Mouse (Mus musculus) regulatory T cell (primary cell): Measurements from ENCODE around the gene Mob3b.

Experiments
- in situ Hi-C: fragments of 300-600 bp; cut with MboI, MseI; formaldehyde crosslinking; loops from one replicate; pipeline ENCODE4 v1.15.1; 2025; ENCODE audit warnings: high pct_unique_total_duplicates

Mob3b gene

DNA sequence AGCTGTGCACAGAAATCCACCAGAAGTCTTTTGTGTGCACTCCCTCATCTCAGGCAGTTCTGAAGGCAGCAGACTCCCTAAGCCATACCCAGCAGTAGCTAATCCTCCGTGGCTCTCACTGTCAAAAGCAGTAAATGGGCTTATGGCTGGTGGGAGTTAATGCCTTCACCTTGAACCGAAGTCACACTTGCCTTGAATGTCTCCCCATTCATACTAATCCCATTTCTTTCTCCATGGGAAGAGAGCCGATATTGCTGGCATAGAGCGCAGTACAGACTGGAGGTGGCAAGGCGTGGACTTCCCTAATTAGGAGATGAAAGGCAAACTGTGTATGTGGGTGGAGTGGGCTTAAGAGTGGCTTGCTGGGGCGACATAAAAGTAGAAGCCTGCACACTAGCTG is 41.4 kb downstream of the Mob3b start:
- in situ Hi-C loops, result no loop called here

DNA sequence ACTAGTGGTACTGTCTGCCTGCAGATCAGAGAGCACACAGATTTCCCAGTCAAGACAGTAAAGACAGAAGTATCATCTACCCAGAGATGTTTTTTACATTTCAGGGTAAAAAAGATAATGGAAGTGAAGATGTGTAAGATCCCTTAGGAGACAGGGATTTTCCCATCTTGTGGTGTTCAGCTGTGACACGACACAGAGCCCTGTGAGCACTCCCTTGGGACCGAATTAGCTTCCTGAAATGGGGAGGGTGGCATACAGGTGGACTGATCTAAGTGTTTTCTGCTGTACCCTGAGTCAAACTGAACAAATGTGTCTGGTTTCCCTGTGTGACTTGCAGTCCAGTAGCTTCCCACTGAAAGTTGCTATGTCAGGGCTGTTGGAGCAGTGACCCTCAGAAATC is 42.3 kb downstream of the Mob3b start:
- in situ Hi-C loops, result no loop called here

DNA sequence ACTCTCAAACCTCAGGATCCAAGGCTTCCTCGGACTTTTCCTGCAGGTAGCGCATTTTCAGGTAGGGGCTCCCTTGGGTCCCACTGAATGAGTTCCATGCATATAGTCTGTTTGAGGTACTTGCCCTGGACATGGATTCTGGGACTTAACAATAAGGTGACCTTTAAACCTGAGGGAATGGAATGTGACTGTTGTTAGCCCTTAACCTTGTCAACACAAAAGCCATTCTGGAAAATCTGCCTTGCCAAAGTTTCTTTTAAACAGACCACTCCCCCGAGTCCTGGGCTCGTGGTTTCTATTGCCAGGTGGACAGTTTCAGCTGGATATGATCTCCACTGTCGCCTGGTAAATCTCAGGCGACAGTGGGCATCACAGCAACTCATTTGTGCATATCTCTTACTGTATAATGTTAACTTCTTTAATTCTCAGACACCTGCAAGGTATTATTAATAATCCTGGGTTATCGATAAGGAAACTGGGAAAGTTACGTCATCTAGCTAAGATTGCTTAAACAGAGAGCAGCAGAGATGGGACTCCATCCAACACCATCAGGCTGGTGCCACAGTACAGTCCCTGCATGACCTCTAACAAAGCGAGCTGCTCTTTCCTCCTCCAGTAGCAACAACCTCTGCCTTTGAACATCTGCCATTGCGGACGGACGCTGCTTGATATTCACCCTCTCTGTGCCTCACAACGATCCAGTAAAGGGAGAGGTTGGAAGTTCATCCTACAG is 43.6 kb downstream of the Mob3b start:
- in situ Hi-C loops, result no loop called here

DNA sequence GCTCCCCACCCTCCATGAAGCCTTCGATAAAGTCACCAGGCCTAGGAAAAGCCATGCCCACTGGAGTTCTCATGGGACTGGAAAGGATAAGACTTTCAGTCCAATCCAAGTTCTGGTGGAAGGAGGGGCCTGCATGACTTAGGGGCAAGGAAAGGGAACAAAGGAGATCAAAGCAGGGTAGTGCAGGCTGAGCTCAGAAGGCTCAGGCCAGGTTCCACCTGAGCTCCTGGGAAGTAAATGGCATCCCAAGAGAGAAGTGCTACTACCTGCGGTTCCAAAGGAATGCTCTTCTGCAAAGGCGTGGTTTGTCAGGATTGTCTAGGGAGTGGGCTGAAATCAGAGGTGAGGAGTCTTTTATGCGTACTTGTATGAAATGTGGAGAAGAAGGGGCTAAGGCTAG is 44.8 kb downstream of the Mob3b start:
- in situ Hi-C loops, result no loop called here

DNA sequence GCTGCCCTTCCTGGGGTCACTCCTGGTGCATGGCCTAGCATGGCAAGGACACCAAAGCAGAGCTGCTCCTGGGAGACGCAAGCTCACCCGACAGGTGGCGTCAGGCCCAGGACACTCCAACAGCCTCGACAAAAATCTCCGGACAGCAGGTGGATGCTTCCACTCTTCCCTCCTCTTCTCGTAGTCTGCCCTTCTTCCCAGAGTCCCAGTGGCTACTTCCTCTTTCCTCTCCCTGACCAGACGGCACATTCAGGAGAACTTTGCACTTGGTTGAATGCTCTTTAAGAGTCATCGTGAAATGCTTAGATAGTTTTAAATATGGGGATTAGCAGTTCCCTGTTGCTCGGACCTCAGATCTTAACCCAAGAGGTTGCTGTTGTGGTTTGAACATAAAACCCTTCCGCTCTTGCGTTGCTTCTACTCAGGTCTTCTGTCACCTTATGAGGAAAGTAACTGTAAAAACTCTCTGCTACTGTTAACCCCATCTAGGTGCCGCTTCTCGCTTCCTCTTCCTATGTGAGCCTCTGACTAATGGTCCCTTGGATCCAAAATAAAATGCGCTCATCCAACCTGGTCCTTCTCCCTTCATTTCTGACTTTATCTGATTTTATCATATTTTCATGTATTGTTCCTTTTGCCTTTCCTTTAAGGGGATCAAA is 52.0 kb downstream of the Mob3b start:
- in situ Hi-C loops, result no loop called here

DNA sequence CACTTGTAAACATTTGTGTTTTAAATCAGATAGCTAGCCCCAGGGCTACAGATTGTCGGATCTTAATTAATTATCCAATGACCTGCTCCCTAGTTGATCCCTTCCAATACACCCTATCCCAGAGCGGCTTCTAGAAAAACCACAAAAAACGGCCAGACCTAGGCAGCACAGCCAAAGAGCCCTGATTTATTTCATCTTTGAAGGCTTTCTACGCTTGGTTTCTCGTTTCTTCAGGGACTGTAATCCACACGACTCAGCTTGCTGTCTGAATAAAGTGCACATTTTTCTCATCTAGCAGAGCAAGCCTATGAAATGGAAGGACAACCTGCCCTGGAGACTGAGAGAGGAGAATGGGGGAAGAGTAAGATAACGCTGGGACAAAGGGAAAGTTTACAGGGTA is 56.1 kb downstream of the Mob3b start:
- in situ Hi-C loops, result no loop called here

DNA sequence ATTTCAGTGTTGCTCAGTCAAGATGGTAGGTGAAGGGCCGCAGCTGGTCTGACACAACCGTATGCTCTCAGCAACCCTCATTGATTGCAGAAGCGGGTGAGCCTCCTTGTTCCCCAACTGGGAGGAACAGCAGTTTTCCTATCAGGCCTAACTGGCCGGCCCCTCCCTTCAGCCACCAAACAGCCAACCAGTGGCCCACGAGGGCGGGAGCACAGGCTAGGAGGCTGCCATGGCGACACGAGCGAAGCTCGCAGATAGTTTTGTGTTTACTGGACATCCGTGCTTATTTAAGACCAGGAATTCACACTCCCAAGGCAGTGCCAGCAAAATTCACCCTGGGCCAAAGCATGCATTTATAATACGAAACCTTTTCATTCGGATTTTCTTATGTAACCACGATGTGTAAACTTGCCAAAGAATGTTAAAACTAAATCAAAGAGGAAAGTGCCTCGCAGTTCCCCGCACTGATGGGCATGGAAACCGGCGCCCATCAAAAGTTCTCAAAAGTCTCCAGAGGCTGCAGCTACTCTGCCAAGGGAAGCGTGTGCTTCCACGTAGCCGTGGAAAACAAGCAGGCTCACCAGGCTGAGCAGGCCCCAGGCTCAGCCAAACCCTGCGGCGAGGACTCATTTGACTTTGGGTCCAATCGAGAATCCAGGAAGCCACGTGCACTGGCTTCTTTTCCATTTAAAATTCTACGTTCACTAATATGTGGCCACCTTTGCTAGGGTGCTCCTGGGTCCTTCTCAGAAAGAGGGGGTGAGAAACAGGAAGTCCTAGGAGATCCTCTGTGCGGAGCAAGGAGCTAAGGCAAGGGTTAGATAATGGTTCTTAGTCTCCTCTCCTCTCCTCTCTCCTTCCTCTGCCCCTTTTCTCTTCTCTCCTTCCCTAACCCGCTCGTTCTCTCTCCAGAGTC is 57.2 kb downstream of the Mob3b start:
- in situ Hi-C loops, result loop anchor here (5.0 kb wide), 1 partner anchor 57 kb away; the partner anchor contains the start of gene Mob3b

DNA sequence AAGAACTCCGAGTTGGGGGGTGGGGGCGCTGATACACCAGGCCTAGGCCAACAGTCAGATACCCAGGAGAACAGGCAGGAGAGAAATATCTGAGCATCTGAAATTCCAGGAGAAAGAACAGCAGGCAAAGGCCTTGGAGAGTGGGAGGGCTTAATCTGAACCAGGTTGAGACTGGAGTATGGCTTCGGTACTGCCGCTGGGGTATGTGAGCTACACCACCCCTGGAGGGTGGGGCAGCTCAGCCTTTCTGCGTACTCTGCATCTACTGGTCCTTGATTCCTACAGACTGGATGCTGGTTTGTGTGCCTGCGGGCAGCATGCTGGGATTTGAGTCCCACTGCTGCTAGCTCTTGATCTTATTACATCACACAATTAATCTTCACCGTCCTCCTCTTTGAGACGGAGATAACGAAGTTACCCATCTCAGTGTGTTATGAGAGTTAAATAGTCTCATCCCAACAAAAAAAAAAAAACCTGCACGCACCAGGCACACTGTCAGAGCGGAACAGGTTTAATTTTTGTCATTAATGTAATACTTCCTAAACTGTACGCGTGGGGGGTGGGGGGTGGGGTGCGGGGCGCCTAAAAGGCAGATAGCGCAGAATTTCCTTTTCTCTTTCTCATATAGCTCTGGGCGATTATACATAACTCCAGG is 57.9 kb downstream of the Mob3b start:
- in situ Hi-C loops, result loop anchor here (5.0 kb wide), 1 partner anchor 58 kb away; the partner anchor contains the start of gene Mob3b

DNA sequence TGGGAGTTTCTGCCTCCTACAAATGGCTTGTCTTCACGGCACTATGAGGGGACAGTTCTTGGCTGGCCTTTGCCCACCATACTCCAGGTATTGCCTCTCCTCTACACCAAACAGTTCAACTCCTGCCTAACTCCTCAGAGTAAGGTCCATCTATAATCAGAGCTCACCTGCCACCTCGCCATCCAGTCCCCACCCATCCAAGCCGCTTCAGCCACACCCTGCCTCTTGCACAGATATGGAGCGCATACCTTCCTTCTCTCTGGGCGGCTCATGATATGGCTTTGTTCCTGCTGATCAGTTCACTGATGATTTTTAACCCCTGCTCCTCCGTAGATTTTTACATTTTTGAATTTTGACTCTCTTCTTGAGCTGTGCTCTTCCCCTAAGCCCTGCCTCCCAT is 58.7 kb downstream of the Mob3b start:
- in situ Hi-C loops, result loop anchor here (5.0 kb wide), 1 partner anchor 59 kb away; the partner anchor contains the start of gene Mob3b

DNA sequence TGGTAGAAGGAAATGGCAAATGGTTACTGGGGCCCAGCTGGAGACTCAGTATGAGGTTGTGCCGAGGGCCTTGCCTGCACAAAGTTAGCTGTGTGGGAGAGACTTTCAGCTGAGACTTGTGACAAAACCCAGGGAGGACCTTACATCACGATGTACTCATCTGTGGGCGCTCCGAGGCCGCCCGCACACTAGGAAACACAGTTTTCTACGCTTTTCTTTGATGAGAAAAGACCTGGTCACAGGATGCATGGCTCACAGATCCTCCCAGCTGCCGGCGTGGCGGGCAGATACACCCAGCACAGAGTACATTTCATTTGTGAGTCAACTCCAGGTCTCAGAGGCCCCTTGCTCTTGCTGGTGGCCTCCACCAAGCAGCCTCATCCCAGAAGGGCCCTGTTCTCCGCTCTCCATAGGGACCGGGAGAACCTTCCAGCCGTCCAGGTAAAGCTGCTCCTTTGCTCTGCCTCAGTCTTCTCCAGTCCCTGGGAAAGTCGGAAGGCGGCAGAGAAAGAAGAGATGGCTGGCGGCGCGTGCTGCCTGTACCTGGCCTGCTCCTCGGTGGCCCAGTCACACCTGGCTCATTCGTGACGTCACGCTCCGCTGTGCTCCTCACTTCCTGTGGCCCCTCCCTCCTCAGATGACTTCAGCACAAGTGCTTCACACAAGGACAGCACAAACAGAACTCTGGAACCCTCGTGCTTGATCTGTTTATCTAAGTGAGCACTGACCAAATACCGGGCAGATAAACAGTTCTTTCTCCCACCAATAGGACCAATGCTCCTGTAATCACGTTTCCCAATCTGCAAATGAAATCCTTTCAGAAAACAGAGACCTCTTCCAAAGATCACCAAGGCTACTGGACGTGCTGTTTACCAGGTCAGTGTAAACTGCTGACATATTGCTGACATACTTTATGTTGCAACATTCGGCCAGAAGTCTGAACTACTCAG is 60.8 kb downstream of the Mob3b start:
- in situ Hi-C loops, result loop anchor here (5.0 kb wide), 1 partner anchor 61 kb away; the partner anchor contains the start of gene Mob3b

DNA sequence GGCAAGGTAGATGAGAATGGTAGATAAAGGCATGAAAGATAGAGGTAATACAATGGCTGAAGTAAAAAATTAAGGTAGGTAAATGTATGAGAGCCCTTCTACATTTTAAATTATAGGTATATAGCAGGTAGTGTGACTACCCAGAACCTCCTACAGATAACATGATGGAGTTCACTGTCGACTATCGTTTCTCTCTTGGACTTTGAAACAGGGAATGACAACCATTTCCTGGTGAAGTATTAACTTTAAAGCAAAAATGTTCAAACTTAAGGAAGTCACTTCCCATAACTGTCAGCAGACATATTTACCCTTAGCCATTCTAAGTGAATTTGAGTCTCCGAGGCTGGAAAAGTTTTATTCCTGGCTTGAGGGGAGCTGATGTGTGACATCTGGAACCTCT is 64.8 kb downstream of the Mob3b start:
- in situ Hi-C loops, result no loop called here

DNA sequence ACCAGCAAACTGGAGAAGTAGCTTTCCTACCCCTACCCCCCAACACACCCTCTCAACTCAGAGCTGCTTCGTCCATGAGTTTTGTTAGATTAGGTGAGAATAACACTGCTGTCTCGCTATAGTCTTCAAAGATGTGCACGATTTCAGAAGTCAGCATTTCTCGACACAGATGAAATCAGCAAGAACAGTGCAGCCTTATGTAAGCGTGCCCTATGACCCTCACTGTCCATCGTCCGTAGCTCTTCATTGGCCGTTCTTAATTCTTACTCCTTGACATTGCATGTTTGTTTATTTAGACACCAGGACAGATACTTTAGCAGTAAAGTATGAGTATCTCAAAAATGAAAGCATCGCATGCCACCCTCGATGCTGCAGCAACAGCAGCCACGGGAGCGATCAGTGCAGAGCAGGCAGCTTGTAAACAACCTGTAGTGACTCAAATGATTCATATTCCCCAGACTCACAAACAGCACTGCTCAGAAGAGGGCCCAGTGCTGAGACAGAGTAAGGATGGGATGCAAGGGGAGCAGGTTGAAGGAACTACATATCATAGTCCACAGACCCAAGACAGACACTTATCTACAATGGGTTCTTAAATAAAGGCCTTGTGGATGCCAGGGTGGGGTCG is 66.0 kb downstream of the Mob3b start:
- in situ Hi-C loops, result no loop called here

DNA sequence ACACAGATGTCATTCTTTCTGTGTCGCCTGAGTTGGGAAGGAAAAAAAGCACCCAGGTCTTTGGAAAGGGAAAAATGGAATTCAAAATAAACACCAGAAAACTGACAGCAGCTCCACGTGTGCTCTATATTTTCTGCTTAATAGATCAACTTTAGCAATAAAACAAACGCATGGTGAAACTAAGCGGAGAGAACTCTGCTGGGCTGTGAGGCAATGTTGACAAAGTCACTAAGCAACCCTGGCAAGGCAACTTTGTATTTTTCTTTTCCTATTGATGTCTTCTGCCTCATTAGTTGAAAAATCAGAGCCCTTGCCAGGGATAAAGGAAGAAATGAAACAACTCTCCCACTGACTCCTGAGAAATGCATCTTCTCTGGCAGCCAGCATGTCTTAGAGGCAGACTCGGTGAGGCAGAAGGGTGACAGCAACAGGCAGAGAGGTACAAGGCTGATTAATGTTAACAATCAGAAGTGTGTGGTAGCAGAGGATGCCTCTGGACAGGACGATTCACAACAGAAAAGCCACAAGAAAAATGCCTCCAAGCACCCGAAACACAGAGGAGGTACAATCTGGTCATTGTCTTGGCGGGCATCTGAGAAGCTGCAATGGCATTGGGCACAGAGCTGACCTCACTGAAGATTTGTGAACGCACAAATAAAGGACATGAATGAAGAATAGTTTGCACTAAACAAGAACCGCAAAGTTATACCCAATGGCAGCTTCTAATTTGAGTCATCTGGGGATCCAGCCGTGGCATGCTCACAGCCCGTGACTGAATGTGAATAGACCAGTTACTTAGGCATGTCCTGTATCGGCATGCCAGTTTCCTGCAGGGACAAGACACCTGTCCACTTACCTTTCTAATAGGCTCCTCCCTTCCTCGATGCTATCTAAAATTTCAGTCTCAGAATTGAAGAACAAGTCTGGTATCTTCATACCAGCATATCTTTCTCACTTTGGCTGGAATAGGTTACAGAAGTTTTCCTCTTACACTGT is 67.7 kb downstream of the Mob3b start:
- in situ Hi-C loops, result no loop called here

DNA sequence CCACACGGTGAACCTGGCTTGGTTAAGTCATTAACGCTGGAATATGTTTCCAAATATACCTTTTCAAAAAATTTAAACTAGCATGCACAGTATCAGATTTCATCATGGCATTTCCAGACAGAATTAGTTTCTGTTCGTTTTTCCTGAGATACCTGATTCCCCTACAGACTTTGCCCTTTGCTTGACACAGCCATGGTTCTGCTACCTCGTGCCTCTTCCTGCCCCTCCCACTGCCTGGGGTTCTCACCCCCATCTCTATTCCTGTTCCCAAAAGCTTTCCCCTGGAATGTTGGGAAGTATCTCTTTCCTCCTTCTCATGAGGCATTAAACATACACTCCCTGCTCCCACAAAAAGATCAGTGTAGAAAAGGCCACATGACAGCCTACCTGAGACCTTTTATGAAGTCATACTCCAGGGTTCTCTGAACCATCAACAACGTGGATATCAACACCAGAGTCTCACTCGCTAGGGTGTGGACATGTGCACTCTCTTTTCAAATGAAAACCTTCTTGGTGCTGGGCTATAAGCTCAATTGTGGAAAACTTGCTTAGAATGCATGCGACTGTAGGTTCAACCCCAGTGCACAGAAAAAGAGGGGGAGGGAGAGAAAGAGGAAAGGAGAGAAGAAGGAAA is 71.1 kb downstream of the Mob3b start:
- in situ Hi-C loops, result no loop called here

DNA sequence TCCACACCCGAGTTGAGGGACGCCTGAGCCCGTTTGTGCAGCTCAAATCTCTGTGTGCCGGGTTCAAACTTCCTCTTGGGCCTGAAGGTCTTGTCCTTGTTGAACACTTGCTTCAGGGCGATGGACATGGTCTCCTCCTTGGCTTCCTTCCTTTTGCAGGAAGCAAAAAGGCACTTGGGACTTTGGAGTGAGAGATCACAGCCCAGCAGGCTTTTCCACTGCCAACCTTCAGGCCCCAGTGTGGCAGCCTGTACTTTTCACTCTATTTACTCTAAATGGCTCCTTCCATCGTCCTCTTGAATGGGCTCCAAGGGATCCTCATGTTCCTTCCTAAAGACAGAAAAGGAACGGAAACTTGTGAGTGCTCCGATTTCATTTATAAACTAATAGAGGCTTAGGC is 73.2 kb downstream of the Mob3b start:
- in situ Hi-C loops, result no loop called here

DNA sequence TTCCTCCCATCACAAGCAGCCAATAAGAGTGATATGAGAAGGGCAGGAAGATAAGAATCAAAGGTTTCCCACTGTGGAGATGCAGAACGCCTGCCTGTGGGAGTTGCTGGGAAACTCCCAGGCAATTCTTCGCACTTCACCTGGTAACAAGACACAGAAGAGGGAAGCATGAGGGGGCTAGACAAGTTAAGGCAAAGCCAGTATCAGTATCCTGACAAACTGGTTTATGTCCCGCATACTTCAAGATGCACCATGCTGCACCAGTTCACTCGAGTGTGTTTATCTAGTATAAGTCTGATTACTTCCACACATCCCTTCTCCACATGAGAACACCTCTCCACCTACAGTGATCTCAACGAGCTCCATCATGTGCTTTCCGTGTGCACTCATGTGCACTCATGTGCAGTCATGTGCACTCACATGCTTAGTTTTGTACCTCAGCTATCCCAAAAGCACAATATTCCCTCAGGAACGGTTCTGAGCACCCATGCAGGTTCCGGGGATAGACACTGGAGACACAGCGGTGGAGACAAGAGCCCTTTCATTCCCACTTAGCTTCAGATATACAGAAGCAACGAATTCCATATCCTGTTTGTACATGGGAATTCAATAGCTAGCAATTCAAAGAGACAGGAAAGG is 74.7 kb downstream of the Mob3b start:
- in situ Hi-C loops, result no loop called here

DNA sequence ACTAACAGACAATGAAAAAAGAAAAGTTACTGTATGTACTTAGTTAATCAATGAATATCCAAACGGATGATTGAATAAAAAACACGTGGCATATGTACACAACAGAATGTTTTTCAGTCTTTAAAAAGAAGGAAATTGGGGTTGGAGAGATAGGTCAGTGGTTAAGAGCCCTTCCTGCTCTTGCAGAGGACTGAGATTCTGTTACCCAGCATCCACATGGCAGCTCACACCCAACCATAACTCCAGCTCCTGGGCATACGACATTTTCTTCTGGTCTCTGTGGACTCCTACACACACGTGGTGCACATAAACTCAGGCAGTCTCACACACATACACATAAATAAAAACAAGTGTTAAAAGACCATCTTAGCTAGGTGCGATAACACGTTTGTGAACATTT is 77.0 kb downstream of the Mob3b start:
- in situ Hi-C loops, result no loop called here

DNA sequence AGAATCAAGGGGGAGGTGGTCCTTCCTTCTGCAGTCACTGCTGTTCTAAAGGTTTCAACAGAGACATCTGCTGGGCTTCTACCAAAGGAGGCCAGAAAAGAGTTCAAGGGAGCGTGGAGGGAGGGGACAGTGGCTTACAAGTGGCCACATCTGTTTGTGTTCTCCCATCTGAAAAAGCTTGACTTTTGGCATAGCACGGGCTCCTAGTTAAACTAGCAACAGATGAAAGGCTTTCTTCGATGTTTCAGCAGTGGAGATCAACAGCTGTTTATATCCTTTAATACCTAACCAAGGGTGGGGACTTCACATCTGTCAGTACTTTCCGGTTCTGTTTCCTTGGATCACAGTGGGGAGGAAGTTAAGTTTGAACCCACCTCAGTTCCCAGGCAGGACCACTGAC is 88.5 kb downstream of the Mob3b start:
- in situ Hi-C loops, result no loop called here
